Mouse (Mus musculus) MN1 (cell line): Measurements from ENCODE around the gene Rapsn.
"Not testable (repeated sequence)": the region's sequence is repeated elsewhere in the genome, so short reads cannot be mapped to it uniquely, and the experiment has no call there.

Experiments
- DNase-seq: peaks from one replicate; pipeline ENCODE4 v3.0.0-alpha.2; 2016; ENCODE audit warnings: low spot score

Rapsn gene

DNA sequence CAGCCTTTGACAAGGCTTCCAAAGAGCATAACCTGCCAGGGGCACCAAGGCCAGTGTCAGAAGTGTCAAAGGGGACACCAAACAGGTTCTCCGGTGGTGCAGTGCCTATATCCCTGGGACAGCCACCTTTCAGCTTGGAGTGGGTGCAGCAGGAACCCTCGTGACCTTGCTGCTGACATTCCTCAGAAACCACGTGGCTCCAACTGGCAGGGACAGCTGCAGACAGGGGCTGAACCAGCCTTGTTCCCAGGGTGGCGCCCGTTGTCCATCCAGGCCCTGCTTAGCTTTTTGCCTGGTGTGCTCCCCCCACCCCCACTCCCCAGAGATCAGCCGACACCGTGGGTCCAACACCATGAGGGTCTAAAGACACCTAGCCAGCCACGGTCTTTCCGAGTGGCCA is at the start of gene Rapsn:
TSS of gene Rapsn (plus strand) at position 236 of the 400 bp plus-strand sequence.
- no peak for DNase-seq

DNA sequence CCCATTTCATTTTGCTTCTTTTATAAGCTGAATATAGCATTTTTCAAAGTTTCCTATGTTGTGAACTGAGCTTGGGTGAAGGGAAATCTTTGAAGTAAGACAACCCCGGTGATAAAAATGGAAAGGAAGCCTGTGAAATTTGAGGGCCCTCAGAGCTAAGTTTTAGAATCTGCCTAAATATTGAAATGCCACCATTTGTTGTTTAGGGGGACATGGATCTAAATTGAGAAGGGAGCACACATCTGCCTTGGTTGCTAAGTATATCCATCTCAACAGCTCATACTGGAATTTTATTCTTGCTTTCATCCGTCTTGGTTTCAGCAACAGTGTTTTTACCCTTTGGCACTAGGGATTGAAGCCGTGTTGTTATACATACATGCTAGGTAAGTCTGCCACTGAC is 49.4 kb upstream of the Rapsn start:
- DNase-seq: no peak

DNA sequence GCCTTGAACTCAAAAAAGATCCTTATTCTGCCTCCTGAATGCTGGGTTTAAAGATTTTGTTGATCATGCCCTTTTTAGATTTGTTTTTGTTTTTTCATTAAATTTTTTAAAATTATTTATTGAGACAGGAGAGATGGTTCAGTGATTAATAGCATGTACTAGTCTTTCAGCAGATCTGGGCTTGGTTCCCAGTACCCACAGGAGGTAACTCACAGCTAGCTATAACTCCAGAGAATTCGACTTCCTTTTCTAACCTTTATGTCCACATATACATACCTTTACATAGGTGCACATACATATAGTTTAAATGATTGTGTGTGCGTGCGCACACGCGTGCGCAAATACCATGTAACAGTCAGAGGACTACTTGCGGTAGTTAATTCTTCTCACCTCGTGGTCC is 26.9 kb upstream of the Rapsn start:
- DNase-seq: no peak

DNA sequence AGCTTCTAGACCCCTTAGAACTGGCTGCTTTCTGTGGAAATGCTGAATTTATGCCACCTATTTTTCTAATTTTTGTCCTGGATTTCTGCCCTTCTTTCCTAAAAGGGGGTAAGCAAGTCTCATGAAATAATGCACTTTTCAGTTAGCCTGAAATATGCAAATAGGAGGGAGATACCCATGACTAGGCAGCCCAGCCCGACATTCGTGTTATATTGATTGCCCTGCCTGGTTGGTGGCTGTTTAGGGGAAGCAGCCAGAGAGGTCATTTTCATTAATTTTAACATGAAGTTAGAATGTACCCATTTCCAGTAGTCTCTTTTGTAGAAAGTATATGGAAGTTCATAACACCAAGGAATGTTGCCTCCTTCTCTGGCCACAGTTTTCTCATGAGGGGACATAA is 21.5 kb upstream of the Rapsn start:
- DNase-seq: no peak

DNA sequence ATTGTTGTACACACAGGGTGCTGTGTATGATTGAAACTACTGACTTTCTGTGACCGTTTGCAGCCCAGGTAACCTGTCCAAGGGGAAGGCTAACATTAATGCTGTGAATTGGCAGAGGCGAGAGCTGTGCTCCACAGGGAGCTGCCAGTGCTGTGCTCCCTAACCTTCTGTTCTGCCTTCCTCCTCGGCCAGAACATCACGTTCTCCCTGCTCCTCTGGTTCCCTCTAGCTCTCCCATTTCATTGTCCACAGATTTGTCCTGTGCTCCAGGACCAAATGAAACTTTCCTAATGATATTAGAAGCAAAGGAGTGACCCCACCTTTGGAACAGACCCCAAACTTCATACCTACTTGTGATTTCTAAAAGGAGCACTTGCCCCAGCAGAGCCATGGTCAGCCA is 20.0 kb upstream of the Rapsn start:
- DNase-seq: no peak

DNA sequence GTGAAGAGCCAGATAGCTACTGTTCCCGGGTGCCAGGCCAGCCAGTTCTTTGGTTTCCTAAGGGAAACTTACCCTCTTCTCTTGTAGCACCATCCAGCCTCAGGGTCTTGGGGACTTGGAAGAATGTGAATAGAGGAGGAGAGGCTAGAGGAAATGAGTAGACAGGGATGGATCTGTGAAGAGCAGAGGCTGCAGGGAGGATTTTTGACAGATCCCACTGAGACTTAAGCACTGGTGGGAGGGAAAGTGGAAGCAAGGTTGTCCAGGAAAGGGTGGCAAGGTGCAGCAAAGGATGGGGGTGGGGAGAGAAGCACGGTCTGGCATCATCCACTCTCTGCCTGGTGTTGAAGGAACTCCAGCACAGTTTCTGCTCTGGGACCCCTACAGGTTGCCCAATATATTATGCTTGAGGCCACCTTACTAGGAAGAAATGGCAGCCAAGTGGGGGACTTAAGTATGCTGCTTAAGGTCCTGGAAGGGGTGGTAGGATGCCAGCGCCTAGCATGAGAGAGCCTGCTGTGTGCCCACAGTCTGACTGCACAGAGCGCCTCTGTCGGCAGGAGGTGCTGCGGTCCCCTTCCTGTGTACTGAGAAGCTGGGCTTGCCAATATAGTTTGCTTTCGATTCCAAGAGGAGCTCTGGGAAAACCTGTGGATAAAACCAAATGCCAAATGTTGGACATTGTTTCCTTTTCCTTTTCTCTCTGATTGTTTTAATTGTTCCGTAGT is 17.2 kb upstream of the Rapsn start:
- no peak for DNase-seq

DNA sequence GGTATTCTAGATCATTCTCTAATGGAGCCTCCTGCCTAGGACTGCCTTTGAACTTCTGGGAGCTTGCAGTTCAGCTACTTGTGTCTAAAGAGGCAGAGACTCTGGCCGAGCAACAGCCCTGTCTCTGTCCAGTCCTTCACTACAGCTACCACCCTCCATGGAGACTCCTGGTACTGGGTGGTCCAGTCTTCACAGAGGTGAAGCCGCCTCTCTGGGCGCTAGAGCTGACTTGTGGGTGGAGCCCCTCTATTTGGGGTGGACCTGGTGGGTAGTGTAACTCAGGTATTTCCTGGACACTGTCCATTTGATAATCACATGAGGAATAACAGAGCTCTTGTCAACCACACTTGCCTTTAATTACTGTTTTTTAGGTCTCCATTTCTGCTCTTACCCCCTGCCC is 15.5 kb upstream of the Rapsn start:
- DNase-seq: no peak

DNA sequence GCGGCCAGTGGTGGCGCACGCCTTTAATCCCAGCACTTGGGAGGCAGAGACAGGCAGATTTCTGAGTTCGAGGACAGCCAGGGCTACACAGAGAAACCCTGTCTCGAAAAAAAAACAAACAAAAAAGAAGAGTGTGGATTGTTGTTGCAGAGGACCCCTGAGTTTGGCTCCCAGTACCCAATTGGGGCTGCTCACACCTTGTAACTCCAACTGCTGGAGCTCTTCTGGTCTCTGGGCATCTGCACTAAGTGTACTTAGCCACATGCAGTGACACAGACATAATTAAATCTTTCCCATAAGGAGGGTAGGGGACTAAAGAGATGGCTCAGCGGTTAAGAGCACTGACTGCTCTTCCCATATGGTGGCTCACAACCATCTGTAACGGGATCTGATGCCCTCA is 13.2 kb upstream of the Rapsn start:
- not testable (repeated sequence) for DNase-seq

DNA sequence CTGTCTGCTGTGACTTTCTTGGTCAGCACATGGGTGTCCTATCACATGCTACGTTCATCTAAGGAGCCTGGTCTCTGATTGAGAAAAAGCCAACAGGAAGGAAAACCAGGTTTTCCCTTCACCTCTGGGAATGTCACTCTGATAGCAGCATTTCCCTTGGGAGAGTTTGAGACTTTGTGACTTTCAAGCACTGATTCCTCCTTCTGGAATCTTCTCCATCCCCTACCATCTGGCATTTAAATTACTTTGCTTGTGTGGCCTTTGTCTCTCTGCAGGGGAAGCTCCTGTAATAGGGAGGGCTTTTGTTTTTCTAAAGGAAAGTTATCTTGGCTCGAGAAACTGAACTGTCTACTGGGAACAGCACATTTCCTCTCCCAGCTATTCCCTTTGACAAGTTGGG is 12.3 kb upstream of the Rapsn start:
- no peak for DNase-seq

DNA sequence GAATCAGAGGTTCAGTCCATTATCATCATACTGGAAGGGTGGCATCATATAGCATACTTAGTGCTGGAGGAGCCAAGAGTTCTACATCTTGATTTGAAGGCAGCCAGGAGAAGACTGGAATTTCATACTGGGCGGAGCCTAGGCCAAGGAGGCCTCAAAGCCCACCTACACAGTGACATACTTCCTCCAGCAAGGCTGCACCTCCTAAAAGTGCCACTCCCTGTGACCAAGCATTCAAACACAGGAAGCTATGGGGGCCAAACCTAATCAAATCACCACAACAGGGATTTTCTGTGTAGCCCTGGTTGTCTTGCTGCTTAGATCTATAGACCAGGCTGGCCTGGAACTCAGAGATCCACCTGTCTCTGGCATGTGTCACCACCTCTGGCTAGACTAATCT is 11.5 kb upstream of the Rapsn start:
- DNase-seq: no peak

DNA sequence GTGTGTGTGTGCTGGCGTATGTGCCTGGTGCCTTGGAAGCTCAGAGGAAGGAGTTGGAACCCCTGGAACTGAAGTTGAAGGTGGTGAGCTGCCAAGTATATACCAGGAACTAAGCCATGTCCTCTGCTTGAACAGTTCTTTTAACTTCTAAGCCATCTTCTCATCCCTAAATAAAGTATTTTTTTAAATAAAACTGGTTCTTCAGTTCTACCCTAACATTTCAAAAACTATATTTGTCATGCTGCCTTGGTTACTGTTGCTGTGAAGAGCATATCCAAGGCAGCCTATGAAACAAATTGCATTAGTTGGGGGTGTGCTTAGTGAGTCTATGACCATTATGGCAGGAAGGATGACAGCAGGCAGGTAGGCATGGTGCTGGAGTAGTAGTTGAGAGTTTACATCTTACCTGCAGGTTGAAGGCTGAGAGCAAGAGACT is 10.3 kb upstream of the Rapsn start:
- DNase-seq: no peak

DNA sequence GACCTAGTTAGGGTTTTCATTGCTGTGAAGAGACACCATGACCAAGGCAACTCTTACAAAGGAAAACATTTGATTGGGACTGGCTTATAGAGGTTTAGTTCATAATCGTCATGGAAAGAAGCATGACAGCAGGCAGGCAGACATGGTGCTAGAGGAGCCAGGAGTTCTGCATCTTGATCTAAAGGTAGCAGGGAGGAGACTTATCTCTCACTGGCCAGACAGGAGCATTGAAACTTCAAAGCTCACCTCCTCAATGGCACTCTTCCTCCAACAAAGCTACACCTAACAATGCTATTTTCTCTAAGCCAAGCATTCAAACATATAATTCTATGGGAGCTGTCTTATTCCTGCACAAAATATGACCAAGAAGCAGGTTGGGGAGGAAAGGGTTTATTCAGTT is 8.9 kb upstream of the Rapsn start:
- DNase-seq: no peak

DNA sequence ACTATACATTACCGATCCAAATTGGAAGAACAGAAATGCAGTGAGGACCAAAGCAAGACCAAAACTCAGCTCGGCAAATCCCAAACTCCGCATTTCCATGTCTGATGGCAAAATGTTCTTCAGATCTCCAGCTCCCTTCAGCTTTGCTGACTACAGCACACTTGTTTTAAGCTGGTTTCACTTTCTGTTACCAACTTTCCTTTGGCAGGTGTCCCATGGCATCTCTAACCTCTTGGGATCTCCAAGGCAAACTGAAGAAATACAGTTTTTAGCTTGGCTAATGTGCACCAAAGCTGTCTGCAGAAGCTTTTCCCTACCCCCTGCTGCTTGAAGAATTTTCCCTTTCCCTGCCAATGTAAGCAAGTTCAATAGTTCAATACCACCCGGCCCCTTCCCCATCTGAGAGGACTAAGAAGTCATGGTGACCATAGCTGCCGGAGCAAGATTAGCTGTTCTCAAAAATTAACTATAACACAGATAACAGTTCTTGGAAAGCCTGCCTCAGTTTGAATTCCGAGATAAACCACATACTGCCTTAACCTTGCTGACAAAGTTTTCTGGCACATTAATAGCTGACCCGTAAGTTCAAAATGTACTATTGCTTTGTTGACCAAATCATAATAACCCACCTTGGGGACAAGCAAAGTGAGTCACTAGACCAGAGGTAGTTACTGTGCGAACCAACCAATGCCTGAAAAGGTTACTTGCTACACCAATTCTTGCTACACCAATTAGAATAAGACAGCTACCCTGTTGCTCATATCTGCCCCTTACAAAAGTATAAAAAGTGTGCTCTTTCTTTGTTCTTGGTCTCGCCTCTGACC is 7.8 kb upstream of the Rapsn start:
- DNase-seq: peak; percentile 18

DNA sequence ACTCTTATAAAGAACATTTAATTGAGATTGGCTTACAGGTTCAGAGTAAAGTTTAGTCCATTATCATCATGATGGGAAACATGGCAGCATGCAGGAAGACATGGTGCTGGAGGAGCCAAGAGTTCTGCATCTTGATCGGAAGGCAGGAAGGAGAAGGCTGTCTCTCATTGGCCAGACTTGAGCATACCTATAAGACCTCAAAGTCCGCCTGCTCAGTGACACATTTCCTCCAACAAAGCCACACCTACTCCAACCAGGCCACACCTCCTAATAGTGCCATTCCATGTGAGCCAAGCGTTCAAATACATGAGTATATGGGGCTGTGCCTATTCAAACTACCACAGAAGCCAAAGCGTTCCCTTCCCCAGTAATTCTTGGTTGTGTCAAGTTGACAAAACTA is 4.2 kb upstream of the Rapsn start:
- no peak for DNase-seq

DNA sequence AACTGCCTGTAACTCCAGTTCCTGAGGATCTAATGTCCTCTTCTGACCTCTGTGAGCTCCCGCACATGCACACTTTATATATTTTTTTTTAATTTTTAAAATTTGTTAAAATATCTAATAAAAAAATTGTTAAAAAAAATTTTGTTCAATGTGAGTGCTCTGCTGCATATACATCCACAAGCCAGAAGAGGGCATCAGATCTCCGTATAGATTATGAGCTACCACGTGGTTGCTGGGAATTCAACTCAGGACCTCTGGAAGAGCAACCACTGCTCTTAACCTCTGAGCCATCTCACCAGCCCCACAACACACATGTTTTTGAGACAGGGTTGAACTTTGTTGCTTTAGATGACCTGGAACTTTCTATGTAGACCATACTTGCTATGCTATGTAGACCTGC is 2.4 kb upstream of the Rapsn start:
- DNase-seq: no peak

DNA sequence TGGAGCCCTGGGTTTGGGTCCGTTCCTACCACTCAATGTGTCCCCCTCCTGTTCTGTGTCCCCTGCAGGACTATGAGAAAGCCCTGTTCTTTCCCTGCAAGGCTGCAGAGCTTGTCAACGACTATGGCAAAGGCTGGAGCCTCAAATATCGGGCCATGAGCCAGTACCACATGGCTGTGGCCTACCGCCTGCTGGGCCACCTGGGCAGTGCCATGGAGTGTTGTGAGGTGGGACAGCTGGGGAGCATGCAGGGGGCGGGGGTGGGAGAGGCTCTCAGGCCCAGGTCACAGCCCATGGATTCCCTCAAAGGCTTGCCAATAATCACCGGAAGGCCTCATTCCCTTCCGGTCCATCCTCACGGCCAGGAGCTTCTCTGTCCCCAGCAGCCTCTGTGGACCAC is 6.4 kb downstream of the Rapsn start:
- no peak for DNase-seq

DNA sequence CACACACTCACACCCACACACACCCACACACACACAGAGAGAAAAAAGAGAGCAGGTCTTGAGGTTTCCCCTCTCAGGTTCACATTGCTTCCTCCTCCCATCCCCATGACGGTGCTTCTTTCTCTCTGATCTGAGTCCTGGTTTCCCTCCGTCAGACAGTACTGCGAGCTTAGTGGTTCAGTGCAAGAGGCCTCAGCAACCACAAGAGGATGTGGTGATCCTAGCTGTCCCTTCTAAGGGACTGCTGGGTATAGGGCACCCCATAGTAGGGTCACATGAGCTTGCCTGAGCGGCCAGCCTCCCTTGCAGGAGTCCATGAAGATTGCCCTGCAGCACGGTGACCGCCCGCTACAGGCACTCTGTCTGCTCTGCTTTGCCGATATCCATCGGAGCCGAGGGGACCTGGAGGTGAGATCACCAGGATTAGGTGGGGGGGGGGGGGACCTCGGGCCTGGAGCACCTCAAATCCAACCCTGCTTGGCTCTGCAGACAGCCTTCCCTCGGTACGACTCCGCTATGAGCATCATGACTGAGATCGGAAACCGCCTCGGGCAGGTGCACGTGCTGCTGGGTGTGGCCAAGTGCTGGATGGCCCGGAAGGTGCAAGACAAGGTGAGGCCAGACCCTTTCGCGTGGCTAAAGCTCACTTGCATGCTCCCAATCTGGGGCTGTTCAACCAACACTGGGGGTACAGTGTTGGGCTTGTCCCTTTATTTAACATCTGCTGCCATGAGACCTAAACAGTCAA is 7.4 kb downstream of the Rapsn start:
- DNase-seq: no peak

DNA sequence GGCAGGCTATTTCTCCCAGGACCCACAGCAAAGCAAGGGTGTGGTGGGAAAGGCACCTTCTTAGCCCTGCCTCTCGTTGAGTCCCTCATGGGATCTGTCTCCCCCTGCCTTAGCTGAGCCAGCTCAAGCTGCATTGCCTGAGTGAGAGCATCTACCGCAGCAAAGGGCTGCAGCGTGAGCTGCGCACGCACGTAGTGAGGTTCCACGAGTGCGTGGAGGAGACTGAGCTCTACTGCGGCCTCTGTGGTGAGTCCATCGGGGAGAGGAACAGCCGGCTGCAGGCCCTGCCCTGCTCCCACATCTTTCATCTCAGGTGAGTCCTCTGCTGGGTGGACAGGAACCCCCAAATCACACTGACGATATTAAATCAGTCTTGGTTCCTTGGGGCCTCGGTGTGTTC is 9.3 kb downstream of the Rapsn start:
- peak; percentile 56 for DNase-seq

DNA sequence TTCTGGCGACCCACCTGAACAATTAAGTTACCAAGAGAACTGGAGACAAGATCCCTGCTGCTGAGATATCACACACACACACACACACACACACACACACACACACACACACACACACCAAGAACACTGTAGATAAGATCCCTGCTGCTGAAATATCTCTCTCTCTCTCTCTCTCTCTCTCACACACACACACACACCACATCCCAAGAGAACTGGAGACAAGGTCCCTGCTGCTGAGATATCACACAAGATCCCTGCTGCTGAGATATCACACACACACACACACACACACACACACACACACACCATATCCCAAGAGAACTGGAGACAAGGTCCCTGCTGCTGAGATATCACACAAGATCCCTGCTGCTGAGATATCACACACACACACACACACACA is 10.4 kb downstream of the Rapsn start:
- DNase-seq: not testable (repeated sequence)

DNA sequence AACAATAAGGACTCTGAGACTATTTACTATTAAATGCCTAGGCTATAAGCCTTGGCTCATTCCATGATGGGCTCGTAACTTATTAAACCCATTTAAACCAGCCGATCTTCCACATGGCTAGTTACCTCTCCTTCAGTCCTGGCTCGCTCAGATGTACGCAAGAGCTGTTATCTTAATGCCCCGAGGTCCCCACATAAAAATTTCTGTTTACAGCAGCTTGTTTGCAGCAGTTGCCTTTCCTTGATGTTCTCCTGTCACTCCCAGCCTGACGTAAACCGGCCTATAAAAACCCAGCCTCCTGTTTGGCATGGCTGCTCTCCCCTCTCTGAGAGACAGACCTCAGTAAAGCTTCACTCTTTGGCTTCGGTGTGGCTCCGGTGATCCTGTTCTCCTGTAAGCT is 11.9 kb downstream of the Rapsn start:
- DNase-seq: no peak

DNA sequence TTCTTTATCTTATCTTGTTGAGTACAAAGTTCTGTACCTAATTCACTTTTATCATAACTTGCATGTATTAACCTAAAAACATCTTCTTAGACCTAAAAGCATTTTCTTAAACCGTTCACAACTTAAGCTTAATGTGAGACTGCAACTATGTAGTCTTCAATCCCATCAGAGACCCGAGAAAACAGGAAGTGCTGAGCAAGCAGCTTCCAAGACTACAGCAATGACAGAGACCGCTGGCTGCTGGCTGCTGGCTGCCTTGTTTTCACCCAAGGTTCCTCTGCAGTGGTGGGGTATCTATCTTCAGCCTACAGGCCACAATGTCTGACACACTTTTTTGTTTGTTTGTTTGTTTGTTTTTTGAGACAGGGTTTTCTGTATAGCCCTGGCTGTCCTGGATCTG is 16.5 kb downstream of the Rapsn start:
- DNase-seq: no peak

DNA sequence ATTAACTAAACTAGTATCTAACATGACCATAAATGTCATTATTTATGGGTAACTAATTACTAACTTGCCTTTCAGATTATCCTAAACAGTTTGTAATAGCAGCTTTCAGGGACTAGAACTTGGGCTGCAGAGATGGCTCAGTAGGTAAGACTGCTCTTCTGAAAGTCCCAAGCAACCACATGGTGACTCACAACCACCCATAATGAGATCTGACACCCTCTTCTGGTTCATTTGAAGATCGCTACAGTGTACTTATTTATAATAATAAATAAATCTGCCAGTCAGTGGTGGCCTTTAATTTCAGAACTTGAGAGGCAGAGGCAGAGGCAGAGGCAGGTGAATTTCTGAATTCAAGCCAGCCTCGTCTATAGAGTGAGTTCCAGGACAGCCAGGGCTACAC is 17.3 kb downstream of the Rapsn start:
- DNase-seq: peak; percentile 57
